Comparison of ENCODE assay signal across 8 mouse cellular contexts in the genomic region with DNA sequence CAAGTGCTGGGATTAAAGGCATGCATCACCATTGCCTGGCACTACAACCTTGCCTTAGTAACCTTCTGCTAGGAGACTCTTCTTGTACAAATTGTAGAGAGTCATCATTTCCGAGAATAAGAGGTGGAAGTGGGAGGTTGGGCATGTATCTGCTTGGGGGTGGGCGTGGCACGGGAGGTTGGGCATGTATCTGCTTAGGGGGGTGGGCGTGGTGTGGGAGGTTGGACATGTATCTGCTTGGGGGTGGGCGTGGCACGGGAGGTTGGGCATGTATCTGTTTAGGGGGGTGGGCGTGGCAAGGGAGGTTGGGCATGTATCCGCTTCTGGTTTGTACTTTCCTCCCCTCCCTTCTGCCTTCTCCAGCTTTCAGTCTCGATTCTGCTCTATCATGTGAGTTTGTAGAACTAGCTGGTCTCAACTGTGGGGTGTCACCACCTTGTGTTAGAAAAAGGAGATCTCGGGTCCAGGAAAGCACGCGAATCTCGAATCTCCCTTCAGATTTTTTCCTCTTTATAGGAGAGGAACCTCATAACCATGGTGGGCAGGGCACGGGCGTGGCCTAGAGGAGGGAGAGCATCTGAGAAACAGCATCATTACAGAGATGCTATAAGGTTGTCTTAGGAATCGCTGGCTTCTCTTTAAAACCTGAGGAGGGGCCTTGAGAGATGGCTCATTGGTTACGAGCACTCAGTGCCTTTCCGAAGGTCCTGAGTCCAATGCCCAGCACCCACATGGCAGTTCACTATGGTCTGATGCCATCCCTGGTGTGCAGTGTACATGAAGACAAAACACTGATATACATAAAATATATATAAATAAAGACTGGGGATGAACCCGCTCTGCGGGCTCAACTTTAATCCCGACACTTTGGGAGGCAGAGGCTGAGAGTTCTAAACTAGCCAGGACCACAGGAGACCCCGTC. TPM values are rescaled to one million over a fixed set of nuclear protein-coding genes. Genes with fewer than 3 reads are reported as not detected.
DNase-seq lines count a peak whose midpoint lies in the region; ATAC-seq and TF ChIP-seq lines count a peak whose summit lies in the region.

No protein-coding gene starts in this region.

- 0 out of 4 replicates have a peak, but pooled peaks cover 0 to 1% of the 10 kb centered on the region in 2 experiments for H3K27me3 ChIP-seq in MEL (ENCODE audit: control insufficient read depth in 1 of 2, insufficient read depth in 2 of 2, low read length in 2 of 2)
- H3K27me3 ChIP-seq in limb, embryonic 13.5 days: no peaks in the 10 kb centered on the region
- no peaks in the 10 kb centered on the region for H3K27me3 ChIP-seq in midbrain, embryonic 13.5 days

- no peak for TF ChIP-seq POLR2A in MEL (IDR thresholded peaks at IDR 0.05; ENCODE audit: control insufficient read depth in 1 of 2, insufficient read depth in 1 of 2, low read depth in 1 of 2, low read length in 2 of 2, poor library complexity in 1 of 2)

- TF ChIP-seq CTCF in MEL (IDR thresholded peaks at IDR 0.05 in 2 of 3, conservative IDR thresholded peaks at IDR 0.05 in 1 of 3; ENCODE audit: control insufficient read depth in 1 of 3, insufficient read depth in 1 of 3, low read depth in 2 of 3, low read length in 3 of 3, poor library complexity in 1 of 3, severe bottlenecking in 1 of 3): no peak; a peak in 1 of 6 replicates

- intact Hi-C loops in gastrocnemius, postnatal 14 days (cut with DNase I; ENCODE audit: low total_unique reads): no loop called here

- peak; percentile 76; the same call in 1 of the 2 replicates for ATAC-seq in limb, embryonic 13.5 days (ENCODE audit: low FRiP score, low read depth)
- peak; percentile 53; the same call in 1 of the 2 replicates for ATAC-seq in midbrain, embryonic 13.5 days
- no peak for ATAC-seq in cerebellum, adult (ENCODE audit: insufficient number of reproducible peaks, low FRiP score, low TSS enrichment)

- H3K36me3 ChIP-seq in MEL (ENCODE audit: control insufficient read depth in 1 of 2, insufficient read depth in 2 of 2, low read length in 2 of 2): peaks cover 0 to 12% of the 10 kb centered on the region in 2 experiments; a peak in 2 of 4 replicates
- H3K36me3 ChIP-seq in limb, embryonic 13.5 days: no peaks in the 10 kb centered on the region
- no peaks in the 10 kb centered on the region for H3K36me3 ChIP-seq in midbrain, embryonic 13.5 days

- peak; percentile 89 for DNase-seq in MEL (ENCODE audit: low read depth, low spot score)
- peak; percentile 85 for DNase-seq in c-Kit-positive CD71-negative TER-119-negative erythroid progenitor cells, embryonic 14.5 days (ENCODE audit: low read depth)
- DNase-seq in gastrocnemius, postnatal 14 days: peak; percentile 69
- peak; percentile 98 for DNase-seq in induced T-regulatory cell, adult 2 months (ENCODE audit: low read depth)
- peak; percentile 84 to 86 for DNase-seq in spleen, adult 18-20 months

- peak overlapping the region; percentile 39 for H3K9ac ChIP-seq in MEL (ENCODE audit: control insufficient read depth, low read depth, low read length, poor library complexity, severe bottlenecking)
- peak overlapping the region; percentile 43; the same call in 1 of the 2 replicates for H3K9ac ChIP-seq in limb, embryonic 13.5 days
- H3K9ac ChIP-seq in midbrain, embryonic 13.5 days (replicated peaks): no peak overlapping the region

- peak overlapping the region; percentile 86 for H3K27ac ChIP-seq in MEL (ENCODE audit: control insufficient read depth, low read depth, low read length)
- H3K27ac ChIP-seq in limb, embryonic 13.5 days: no peak overlapping the region
- H3K27ac ChIP-seq in midbrain, embryonic 13.5 days: 0 out of 2 replicates have a peak overlapping the region, but pooled peaks have one; percentile 5

- no peaks in the 10 kb centered on the region for H3K79me2 ChIP-seq in MEL (ENCODE audit: control insufficient read depth, insufficient read depth, low read length, poor library complexity)

- no peaks in the 10 kb centered on the region for H3K9me3 ChIP-seq in MEL (replicated peaks; ENCODE audit: insufficient read depth, low read length)
- no peaks in the 10 kb centered on the region for H3K9me3 ChIP-seq in limb, embryonic 13.5 days
- H3K9me3 ChIP-seq in midbrain, embryonic 13.5 days: no peaks in the 10 kb centered on the region

- no peak for TF ChIP-seq RAD21 in MEL (IDR thresholded peaks at IDR 0.05; ENCODE audit: low read depth, low read length)

- peak overlapping the region; percentile 65 to 72 for H3K4me3 ChIP-seq in MEL (ENCODE audit: control insufficient read depth in 1 of 2, insufficient read depth in 1 of 2, low read depth in 2 of 2, low read length in 2 of 2)
- peak overlapping the region; percentile 37 for H3K4me3 ChIP-seq in limb, embryonic 13.5 days
- peak overlapping the region; percentile 24 for H3K4me3 ChIP-seq in midbrain, embryonic 13.5 days (replicated peaks)

- peaks cover 9 to 13% of the 10 kb centered on the region in 2 experiments for H3K4me1 ChIP-seq in MEL (ENCODE audit: control insufficient read depth in 1 of 2, insufficient read depth in 2 of 2, low read length in 2 of 2)
- H3K4me1 ChIP-seq in limb, embryonic 13.5 days: peaks cover 14% of the 10 kb centered on the region
- peaks cover 15% of the 10 kb centered on the region for H3K4me1 ChIP-seq in midbrain, embryonic 13.5 days (replicated peaks)

- no peak for TF ChIP-seq EP300 in MEL (IDR thresholded peaks at IDR 0.05; ENCODE audit: low read depth in 1 of 2, low read length in 2 of 2)

- WGBS in limb, embryonic 13.5 days: 3% methylated on average over 22 of the region's 22 CpGs
- WGBS in midbrain, embryonic 13.5 days: 5% methylated on average over 22 of the region's 22 CpGs

- peak overlapping the region; percentile 67 for H3K4me2 ChIP-seq in limb, embryonic 13.5 days (replicated peaks)
- peak overlapping the region; percentile 45 for H3K4me2 ChIP-seq in midbrain, embryonic 13.5 days (replicated peaks)

TF ChIP-seq in MEL, 35 proteins besides CTCF, POLR2A, EP300 and RAD21 (continues in another document):
- peak; percentile 40; the same call in 1 of the 2 replicates for TF ChIP-seq HCFC1 (IDR thresholded peaks at IDR 0.05; ENCODE audit: low read depth, low read length)
- no peak for TF ChIP-seq MYB (IDR thresholded peaks at IDR 0.05; ENCODE audit: low read depth, low read length)
- TF ChIP-seq NRF1 (IDR thresholded peaks at IDR 0.05; ENCODE audit: insufficient read depth, low read depth, low read length, poor library complexity, severe bottlenecking): no peak
- no peak for TF ChIP-seq ZC3H11A (IDR thresholded peaks at IDR 0.05; ENCODE audit: low read depth, low read length)
- TF ChIP-seq MAZ (IDR thresholded peaks at IDR 0.05; ENCODE audit: low read depth, low read length): peak; percentile 59
- TF ChIP-seq MXI1 (IDR thresholded peaks at IDR 0.05; ENCODE audit: low read depth, low read length): peak; percentile 76
- TF ChIP-seq RCOR1 (IDR thresholded peaks at IDR 0.05; ENCODE audit: low read depth, low read length): no peak
- peak; percentile 65 for TF ChIP-seq SIN3A (IDR thresholded peaks at IDR 0.05; ENCODE audit: low read length)
- TF ChIP-seq MAX (IDR thresholded peaks at IDR 0.05; ENCODE audit: low read length): no peak; the same call in none of the 2 replicates
- no peak for TF ChIP-seq POLR2AphosphoS5 (IDR thresholded peaks at IDR 0.05; ENCODE audit: borderline replicate concordance, low read depth, low read length)
- no peak for TF ChIP-seq TCF12 (IDR thresholded peaks at IDR 0.05; ENCODE audit: low read depth, low read length)
- no peak for TF ChIP-seq TBP (IDR thresholded peaks at IDR 0.05; ENCODE audit: low read depth, low read length)
- no peak for TF ChIP-seq MAFK (IDR thresholded peaks at IDR 0.05; ENCODE audit: borderline replicate concordance, low read depth, low read length)
- no peak for TF ChIP-seq TAL1 (IDR thresholded peaks at IDR 0.05; ENCODE audit: low read length)
- no peak for TF ChIP-seq ZMIZ1 (IDR thresholded peaks at IDR 0.05; ENCODE audit: low read depth, low read length)
- TF ChIP-seq GATA1 (IDR thresholded peaks at IDR 0.05; ENCODE audit: low read depth, low read length): no peak
- TF ChIP-seq E2F4 (IDR thresholded peaks at IDR 0.05; ENCODE audit: borderline replicate concordance, low read depth, low read length): no peak
- TF ChIP-seq ZNF384 (IDR thresholded peaks at IDR 0.05; ENCODE audit: low read depth, low read length): no peak
- no peak for TF ChIP-seq ETS1 (IDR thresholded peaks at IDR 0.05; ENCODE audit: low read depth, low read length)
- TF ChIP-seq NELFE (IDR thresholded peaks at IDR 0.05; ENCODE audit: low read depth, low read length): 0 out of 2 replicates have a peak, but pooled peaks have one; percentile 1
- TF ChIP-seq BHLHE40 (IDR thresholded peaks at IDR 0.05; ENCODE audit: borderline replicate concordance, low read depth, low read length): no peak
- 0 out of 2 replicates have a peak, but pooled peaks have one; percentile 17 for TF ChIP-seq MYC (IDR thresholded peaks at IDR 0.05; ENCODE audit: low read depth, low read length)
- 0 out of 2 replicates have a peak, but pooled peaks have one; percentile 11 for TF ChIP-seq ELF1 (IDR thresholded peaks at IDR 0.05; ENCODE audit: low read depth, low read length)

RNA-seq across cellular contexts. Expression of a gene that starts 5.8 kb away (rescaled TPM):
- total RNA-seq in MEL (2012; rRNA removed): 66.5 and 72.5 TPM in 2 replicates
- 100 to 1,000 TPM in 1 of 2 experiments, not detected in 1; 108 TPM for polyA plus RNA-seq in MEL (2012; ENCODE audit: insufficient read depth in 1 of 2, insufficient read length in 2 of 2, low read depth in 1 of 2, low replicate concordance in 2 of 2, missing spikeins in 1 of 2)
- total RNA-seq in gastrocnemius, postnatal 14 days (2021): 10 to 100 TPM; 79.7 to 85.1 TPM
- polyA plus RNA-seq in limb, embryonic 13.5 days (2015; fragmentation: Nextera tagmentation; extraction: Ambion mirVana): 18.1 and 18.2 TPM in 2 replicates
- polyA plus RNA-seq in midbrain, embryonic 13.5 days (2015; fragmentation: Nextera tagmentation; extraction: Ambion mirVana): 9.6 and 9.7 TPM in 2 replicates

RNA-seq across cellular contexts. Expression of a gene that starts 11.7 kb away (rescaled TPM):
- 217 and 219 TPM in 2 replicates for total RNA-seq in MEL (2012; rRNA removed)
- polyA plus RNA-seq in MEL (2012; ENCODE audit: insufficient read depth in 1 of 2, insufficient read length in 2 of 2, low read depth in 1 of 2, low replicate concordance in 2 of 2, missing spikeins in 1 of 2): 100 to 1,000 TPM in 1 of 2 experiments, not detected in 1; 227 TPM
- total RNA-seq in gastrocnemius, postnatal 14 days (2021): 10 to 100 TPM; 79.1 to 81.2 TPM
- polyA plus RNA-seq in limb, embryonic 13.5 days (2015; fragmentation: Nextera tagmentation; extraction: Ambion mirVana): 355 and 358 TPM in 2 replicates
- 304 and 309 TPM in 2 replicates for polyA plus RNA-seq in midbrain, embryonic 13.5 days (2015; fragmentation: Nextera tagmentation; extraction: Ambion mirVana)

RNA-seq across cellular contexts. Expression of a gene that starts 30.0 kb away (rescaled TPM):
- total RNA-seq in MEL (2012; rRNA removed): 23.1 and 25.9 TPM in 2 replicates
- polyA plus RNA-seq in MEL (2012; ENCODE audit: insufficient read depth in 1 of 2, insufficient read length in 2 of 2, low read depth in 1 of 2, low replicate concordance in 2 of 2, missing spikeins in 1 of 2): 10 to 100 TPM in 1 of 2 experiments, not detected in 1; 43.6 TPM
- total RNA-seq in gastrocnemius, postnatal 14 days (2021): 10 to 100 TPM; 15.8 to 16.6 TPM
- 6.7 and 7.5 TPM in 2 replicates for polyA plus RNA-seq in limb, embryonic 13.5 days (2015; fragmentation: Nextera tagmentation; extraction: Ambion mirVana)
- 6.6 and 7.3 TPM in 2 replicates for polyA plus RNA-seq in midbrain, embryonic 13.5 days (2015; fragmentation: Nextera tagmentation; extraction: Ambion mirVana)
